Mouse (Mus musculus): ENCODE data around the gene Lars2. TPM values are rescaled to one million over a fixed set of nuclear protein-coding genes. Genes with fewer than 3 reads are reported as not detected.
"Not testable (repeated sequence)": the region's sequence is repeated elsewhere in the genome, so short reads cannot be mapped to it uniquely, and the experiment has no call there.

The Lars2 gene
- polyA plus RNA-seq, 1 experiment = 9,263 TPM

DNA sequence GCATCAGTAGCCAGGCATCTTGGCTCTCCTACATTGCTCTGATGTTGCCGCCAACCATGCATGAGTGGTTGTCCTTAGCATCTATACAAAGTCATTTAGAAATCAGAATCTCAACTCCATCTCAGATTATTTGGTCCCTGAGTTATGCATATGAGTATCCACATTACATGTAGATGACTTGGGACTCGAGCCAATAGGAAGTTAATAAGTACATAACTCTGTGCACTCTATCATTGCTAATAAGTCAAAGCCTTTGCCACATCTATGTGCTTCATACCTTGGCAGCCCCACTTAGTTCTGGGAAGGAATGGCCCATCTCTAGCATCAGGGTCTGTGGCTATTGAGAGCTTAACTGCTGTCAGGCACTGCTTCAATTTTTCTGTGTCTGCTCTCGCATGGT lies 23.7 kb upstream of the Lars2 start:
- Histone ChIP-seq H3K4me3 (ENCODE audit: insufficient read depth, low read depth, low read length) (no peak overlapping the region), H3K27ac (ENCODE audit: insufficient read depth, low read depth, low read length) (no peak overlapping the region), H3K4me1 (ENCODE audit: control insufficient read depth, insufficient read depth, low read length) (peaks cover 8% of the 10 kb centered on the region)
- TF ChIP-seq CTCF (IDR thresholded peaks at IDR 0.05; ENCODE audit: insufficient read depth, low read depth, low read length) = no peak
- TF ChIP-seq POLR2A (IDR thresholded peaks at IDR 0.05; ENCODE audit: insufficient read depth, low read depth, low read length) = no peak
- 92% methylated on average over 3 of the region's 3 CpGs for WGBS

- not testable (repeated sequence) for H3K4me3 ChIP-seq (ENCODE audit: insufficient read depth, low read depth, low read length)
- 96% methylated on average over 1 of the region's 1 CpGs for WGBS
Measured at GRCm38 (mm10) chr9:123349286-123349685, 17.4 kb upstream of the Lars2 start.

GRCm38 (mm10) chr9:123359981-123360380 lies 6.7 kb upstream of the Lars2 start:
- no peak for TF ChIP-seq POLR2A (IDR thresholded peaks at IDR 0.05; ENCODE audit: insufficient read depth, low read depth, low read length)
- no peak for TF ChIP-seq CTCF (IDR thresholded peaks at IDR 0.05; ENCODE audit: insufficient read depth, low read depth, low read length)
- H3K4me1 ChIP-seq (ENCODE audit: control insufficient read depth, insufficient read depth, low read length) = no peaks in the 10 kb centered on the region
- 47% methylated on average over 3 of the region's 3 CpGs for WGBS
- no peak overlapping the region for H3K27ac ChIP-seq (ENCODE audit: insufficient read depth, low read depth, low read length)
- no peak overlapping the region for H3K4me3 ChIP-seq (ENCODE audit: insufficient read depth, low read depth, low read length)

More at GRCm38 (mm10) chr9:123349286-123349685, 17.4 kb upstream of the Lars2 start:
- H3K4me1 ChIP-seq (ENCODE audit: control insufficient read depth, insufficient read depth, low read length); H3K27ac ChIP-seq (ENCODE audit: insufficient read depth, low read depth, low read length): not testable (repeated sequence)

DNA sequence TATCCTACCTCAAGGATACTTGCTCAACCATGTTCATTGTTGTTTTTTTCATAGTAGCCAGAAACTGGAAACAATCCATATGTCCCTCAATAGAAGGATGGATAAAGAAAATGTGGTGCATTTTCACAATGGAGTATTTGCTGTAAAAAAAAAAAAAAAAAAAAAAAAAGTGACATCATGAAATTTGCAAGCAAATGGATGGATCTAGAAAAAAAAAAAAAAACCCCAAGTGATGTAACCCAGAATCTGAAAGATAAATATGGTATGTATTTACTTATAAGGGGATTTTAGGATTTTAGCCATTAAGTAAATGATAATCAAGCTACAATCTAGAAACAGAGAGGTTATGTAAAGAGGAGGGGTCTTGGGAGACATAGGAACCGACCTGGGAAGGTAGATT lies 1.4 kb upstream of the Lars2 start:
- Histone ChIP-seq H3K4me3 (ENCODE audit: insufficient read depth, low read depth, low read length) (no peak overlapping the region), H3K27ac (ENCODE audit: insufficient read depth, low read depth, low read length) (no peak overlapping the region), H3K4me1 (ENCODE audit: control insufficient read depth, insufficient read depth, low read length) (peaks cover 2% of the 10 kb centered on the region; the same call in 1 of the 2 replicates)
- WGBS = 89% methylated on average over 1 of the region's 1 CpGs
- TF ChIP-seq POLR2A (IDR thresholded peaks at IDR 0.05; ENCODE audit: insufficient read depth, low read depth, low read length) = no peak
- no peak for TF ChIP-seq CTCF (IDR thresholded peaks at IDR 0.05; ENCODE audit: insufficient read depth, low read depth, low read length)

GRCm38 (mm10) chr9:123365942-123366707 lies 602 bp upstream of the Lars2 start:
- peak overlapping the region; percentile 77 for H3K4me3 ChIP-seq (ENCODE audit: insufficient read depth, low read depth, low read length)
- H3K4me1 ChIP-seq (ENCODE audit: control insufficient read depth, insufficient read depth, low read length) = peaks cover 2% of the 10 kb centered on the region; the same call in 1 of the 2 replicates
- H3K27ac ChIP-seq (ENCODE audit: insufficient read depth, low read depth, low read length) = peak overlapping the region; percentile 49
- no peak for TF ChIP-seq CTCF (IDR thresholded peaks at IDR 0.05; ENCODE audit: insufficient read depth, low read depth, low read length)
- no peak for TF ChIP-seq POLR2A (IDR thresholded peaks at IDR 0.05; ENCODE audit: insufficient read depth, low read depth, low read length)
- WGBS = 18% methylated on average over 9 of the region's 9 CpGs

GRCm38 (mm10) chr9:123367636-123368035 lies 909 bp downstream of the Lars2 start:
- no peak overlapping the region for H3K4me3 ChIP-seq (ENCODE audit: insufficient read depth, low read depth, low read length)
- TF ChIP-seq POLR2A (IDR thresholded peaks at IDR 0.05; ENCODE audit: insufficient read depth, low read depth, low read length) (no peak), CTCF (IDR thresholded peaks at IDR 0.05; ENCODE audit: insufficient read depth, low read depth, low read length) (no peak)
- H3K4me1 ChIP-seq (ENCODE audit: control insufficient read depth, insufficient read depth, low read length) = peaks cover 2% of the 10 kb centered on the region; the same call in 1 of the 2 replicates
- no peak overlapping the region for H3K27ac ChIP-seq (ENCODE audit: insufficient read depth, low read depth, low read length)

DNA sequence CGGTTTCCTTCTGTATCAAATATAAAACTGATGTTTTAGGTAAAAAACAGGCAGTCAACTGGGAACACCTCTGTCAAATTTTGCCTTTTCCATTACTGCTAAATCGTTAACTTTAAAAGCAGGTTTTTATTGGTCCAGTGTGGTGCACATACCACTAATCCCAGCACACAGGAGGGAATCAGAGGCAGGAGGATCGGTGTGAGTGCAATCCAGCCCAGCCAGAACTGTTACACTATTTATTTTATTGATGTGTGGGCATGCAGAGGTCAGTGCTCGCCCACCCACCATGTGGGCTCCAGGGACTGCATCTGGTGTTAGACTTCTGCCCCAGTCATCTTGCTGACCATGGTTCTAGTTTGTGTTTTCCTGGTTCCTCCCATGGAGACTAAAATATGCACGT lies 15.7 kb downstream of the Lars2 start:
- TF ChIP-seq CTCF (IDR thresholded peaks at IDR 0.05; ENCODE audit: insufficient read depth, low read depth, low read length) (no peak), POLR2A (IDR thresholded peaks at IDR 0.05; ENCODE audit: insufficient read depth, low read depth, low read length) (no peak)
- H3K4me3 ChIP-seq (ENCODE audit: insufficient read depth, low read depth, low read length) = no peak overlapping the region
- peaks cover 15% of the 10 kb centered on the region for H3K4me1 ChIP-seq (ENCODE audit: control insufficient read depth, insufficient read depth, low read length)
- 90% methylated on average over 5 of the region's 5 CpGs for WGBS
- H3K27ac ChIP-seq (ENCODE audit: insufficient read depth, low read depth, low read length) = no peak overlapping the region

- peaks cover 15% of the 10 kb centered on the region for H3K4me1 ChIP-seq (ENCODE audit: control insufficient read depth, insufficient read depth, low read length)
- 23% methylated on average over 3 of the region's 3 CpGs for WGBS
- H3K4me3 ChIP-seq (ENCODE audit: insufficient read depth, low read depth, low read length) = no peak overlapping the region
- TF ChIP-seq CTCF (IDR thresholded peaks at IDR 0.05; ENCODE audit: insufficient read depth, low read depth, low read length) (no peak), POLR2A (IDR thresholded peaks at IDR 0.05; ENCODE audit: insufficient read depth, low read depth, low read length) (no peak)
- peak overlapping the region; percentile 41 for H3K27ac ChIP-seq (ENCODE audit: insufficient read depth, low read depth, low read length)
Measured at GRCm38 (mm10) chr9:123384696-123385095, 18.0 kb downstream of the Lars2 start.

GRCm38 (mm10) chr9:123385352-123386198 lies 18.8 kb downstream of the Lars2 start:
- H3K4me1 ChIP-seq (ENCODE audit: control insufficient read depth, insufficient read depth, low read length) = peaks cover 15% of the 10 kb centered on the region
- TF ChIP-seq POLR2A (IDR thresholded peaks at IDR 0.05; ENCODE audit: insufficient read depth, low read depth, low read length) = no peak
- TF ChIP-seq CTCF (IDR thresholded peaks at IDR 0.05; ENCODE audit: insufficient read depth, low read depth, low read length) = no peak
- peak overlapping the region; percentile 17; the same call in 1 of the 2 replicates for H3K27ac ChIP-seq (ENCODE audit: insufficient read depth, low read depth, low read length)
- no peak overlapping the region for H3K4me3 ChIP-seq (ENCODE audit: insufficient read depth, low read depth, low read length)
- WGBS = 47% methylated on average over 5 of the region's 5 CpGs

Data from olfactory bulb, adult 2 months (tissue).